Mouse (Mus musculus) heart, adult 8-10 months (tissue): ENCODE measurements at regions not wholly inside any gene's neighbourhood (a gene's known extent, or its start where the extent isn't known, plus 50 kb on each side); places are given as distances from the start of the nearest gene placed in this dataset.
A peak's percentile ranks its signal among the peaks of the same experiment; 100 is the strongest.

Experiments
- DNase-seq: peaks from one replicate; pipeline ENCODE4 v3.0.0; 2022; ENCODE audit warnings: low spot score

- no peak for DNase-seq
These were observed 166.8 kb upstream of the Rreb1 start for GRCm38 (mm10) chr13:37611387-37611786.

DNA sequence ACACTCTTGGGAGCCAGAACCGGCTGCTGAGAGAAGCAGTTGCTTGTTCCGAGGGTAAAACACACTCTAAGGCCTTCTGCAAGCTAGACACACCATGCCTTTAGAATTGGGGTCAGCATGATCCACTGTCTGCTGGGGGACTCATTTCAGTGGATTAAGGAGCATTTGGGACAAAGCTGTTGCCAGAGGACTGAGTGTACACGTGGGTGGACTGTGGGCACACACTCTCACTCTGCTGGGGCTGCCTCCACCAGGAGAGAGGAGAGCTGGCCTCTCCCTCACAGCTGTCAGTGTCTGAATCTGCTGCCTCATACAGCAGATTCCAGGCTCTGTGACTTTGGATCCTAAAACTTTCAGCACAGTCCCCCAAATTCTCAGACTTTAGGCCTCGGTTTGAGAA is 161.2 kb upstream of the Rreb1 start:
- DNase-seq = no peak

DNA sequence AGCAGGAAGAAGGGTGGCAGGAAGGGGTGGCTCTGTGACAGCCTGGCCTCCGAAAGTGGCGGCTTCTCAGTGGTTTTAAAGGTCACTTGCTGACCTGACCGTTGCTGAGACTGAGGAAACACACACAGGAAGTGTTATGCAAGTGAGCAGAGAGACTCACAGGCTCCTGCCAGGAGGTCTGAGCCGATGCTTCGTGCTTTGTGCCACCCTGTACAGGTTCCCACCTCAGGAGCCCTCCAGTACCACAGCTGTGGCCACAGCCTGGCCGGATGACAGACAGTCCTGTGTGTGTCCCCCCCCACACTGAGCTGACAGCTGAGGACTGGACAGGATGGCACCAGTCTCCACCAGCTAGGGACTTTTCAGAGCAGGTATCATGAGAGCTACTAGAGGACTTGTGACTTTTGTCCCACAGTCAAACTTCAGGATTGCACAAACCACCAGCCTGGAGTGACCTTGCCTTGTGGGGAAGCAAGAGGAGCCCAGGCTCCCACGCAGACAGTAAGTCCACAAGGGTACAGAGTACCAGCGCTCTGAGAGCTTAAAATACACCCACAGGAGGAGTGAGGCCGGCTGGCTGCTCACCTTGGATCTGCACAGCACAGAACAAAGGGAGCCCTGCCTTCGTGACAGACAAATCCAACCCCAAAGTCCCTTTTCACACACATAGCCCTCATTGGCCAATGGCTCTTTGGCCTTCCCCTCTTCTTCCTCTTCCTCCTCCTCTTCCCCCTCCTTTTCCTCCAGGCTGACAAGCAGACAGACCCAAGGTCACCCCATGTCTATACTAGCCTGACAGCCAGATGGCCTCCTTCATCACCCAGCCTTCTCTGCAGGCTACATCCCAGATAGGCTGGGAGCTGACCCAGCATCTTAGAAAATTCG is 158.1 kb upstream of the Rreb1 start:
- DNase-seq = peak; percentile 30

DNA sequence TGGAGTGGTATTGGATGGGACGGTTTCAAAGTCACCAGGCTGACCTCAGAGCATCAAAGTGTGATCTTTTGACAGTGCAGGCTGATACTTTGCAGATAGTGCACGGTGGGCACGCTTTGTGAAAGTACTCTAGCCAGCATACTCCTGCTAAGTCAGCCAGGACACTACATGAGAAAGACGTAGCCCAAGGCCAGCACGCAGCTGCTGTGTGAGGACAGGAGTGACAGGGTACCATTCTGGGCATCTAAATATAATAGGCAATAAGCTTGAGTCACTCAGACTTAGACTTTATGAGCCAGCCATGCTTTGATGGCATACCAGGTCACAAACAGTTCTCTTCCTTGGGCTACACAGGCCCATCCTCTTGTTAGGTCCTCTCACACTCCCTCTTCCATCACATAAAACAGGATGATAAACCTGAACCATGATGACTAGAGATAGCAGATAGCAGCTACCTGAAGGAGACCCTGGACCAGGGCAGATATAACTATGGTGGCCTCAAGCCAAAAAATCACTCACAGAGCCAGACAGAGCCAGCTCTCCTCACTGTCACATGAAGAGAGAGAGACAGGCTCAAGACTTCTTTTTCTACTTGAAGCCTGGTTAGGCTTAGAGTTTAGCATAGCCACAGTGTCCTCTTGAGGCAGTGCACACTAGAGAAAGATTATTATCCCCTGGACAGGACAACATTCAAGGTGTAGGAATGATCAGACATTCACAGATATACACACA is 156.7 kb upstream of the Rreb1 start:
- no peak for DNase-seq

DNA sequence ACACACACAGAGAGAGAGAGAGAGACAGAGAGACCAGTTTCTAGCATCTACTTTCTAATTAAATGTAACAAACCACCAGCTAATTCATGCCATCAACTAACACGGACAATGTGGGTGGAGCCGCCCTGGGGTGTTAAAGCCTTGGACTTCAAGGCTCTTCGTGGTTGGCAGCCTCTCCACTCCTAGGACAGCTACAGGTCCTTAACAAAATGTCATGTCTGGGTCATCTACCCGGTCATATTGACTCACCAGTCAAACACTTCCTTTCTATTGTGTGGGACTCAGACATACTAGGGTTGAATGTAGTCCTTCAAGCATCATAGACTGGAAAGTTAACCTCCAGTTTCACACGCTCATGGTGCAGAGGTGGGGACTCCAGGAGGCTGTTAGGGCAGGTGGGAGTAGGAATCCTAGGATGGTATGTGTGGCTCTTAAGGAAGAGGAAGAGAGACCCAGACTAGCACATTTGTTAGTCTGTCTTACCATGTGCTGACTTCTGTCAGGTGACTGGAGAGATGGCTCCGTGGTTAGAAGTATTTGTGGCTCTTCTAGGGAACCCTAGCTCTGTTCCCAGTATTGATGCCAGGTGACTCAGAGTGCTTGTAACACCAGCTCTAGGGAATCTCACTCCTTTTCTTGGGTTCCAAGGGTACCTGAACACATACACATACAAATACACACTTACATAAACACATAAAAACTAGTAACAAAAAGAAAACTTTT is 155.7 kb upstream of the Rreb1 start:
- DNase-seq = no peak

DNA sequence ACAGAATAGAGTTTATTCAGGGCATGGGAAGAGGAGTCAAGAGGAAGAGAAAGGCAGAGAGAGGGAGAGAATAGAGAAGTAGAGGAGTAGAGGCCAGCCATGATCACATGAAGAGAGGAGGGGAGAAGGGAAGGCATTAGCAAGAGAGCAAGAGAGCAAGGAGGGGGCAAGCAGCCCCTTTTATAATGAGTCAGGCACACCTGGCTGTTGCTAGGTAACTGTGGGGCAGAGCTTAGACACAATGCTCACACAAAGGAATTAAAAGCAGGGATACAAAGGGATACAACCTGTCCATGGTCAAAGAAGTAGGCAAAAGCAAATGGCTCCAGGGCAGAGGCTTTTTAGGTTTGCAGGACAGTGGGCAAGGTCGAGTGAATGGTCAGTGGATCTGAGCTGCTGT is 153.5 kb upstream of the Rreb1 start:
- DNase-seq = no peak

GRCm38 (mm10) chr13:37625532-37626235 is 152.5 kb upstream of the Rreb1 start:
- no peak for DNase-seq

DNA sequence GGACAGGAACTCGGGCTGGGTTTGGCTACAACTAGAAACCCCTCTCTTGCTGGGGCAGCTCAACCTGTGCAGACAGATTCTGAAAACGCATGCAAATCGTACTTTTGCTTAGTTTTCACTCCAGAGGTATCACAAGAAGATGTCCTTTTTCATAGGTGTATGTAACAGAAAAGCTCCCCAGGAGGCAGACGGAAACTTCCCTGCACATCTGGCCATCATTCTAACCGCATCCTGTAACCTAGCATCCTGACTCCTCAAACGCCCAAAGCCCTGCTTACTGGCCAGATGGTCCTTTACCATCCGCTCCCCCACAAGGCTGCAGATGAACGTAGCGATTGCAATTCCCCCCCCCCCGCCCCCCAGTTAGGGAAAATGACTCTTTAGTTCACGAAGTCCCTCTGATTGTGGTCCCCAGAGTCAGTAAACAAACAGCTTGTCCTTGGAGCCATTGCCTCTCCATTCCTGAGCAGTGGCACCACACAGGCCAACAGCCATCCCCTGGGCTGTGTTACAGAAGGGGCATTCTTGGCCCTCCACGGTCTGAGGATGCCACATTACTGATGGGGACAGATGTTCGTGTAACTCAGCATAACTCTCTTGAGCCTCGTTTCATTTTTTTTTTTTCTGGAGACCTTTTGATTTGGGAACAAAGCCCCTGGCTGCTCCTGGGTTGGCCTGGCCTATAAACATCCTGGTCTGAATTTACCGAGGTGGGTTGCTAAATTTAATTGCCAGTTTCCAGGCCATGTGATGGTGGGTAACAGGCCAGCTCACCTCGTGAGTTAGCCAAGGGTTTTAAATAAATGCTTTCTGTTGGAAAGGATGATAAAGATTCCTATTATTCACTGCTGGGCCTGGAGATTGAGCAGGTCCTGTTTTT is 149.6 kb upstream of the Rreb1 start:
- DNase-seq = no peak

- peak; percentile 63 for DNase-seq
These were observed 148.8 kb upstream of the Rreb1 start for GRCm38 (mm10) chr13:37629271-37629899.

DNA sequence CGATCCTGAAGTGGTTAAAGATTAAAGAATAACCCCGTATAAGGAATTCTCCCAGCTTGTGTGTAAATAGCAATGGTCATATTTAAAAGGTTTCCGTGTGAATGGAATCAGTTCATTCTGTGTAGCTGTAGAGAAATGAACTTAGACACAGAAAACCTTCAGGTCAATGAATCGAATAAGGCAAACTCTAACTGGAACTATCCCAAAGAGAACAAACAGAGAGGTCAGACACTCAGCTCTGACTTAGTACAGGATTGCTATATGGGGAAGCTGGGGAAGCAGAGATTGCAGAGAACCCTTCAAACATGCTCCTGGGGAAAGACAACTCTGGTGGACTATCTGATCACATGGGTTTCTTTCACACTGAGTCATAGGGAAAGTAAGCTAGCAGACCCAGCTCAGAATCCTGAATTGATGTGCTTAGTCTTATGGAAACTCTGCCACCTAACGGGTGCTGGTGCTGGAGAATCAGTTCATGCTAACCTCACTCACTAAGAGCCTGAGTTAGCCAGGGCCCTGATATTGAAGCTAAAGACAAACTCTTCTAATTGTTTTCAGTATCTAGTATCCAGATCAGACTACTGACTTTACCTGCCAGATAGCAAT is 145.3 kb upstream of the Rreb1 start:
- no peak for DNase-seq

- DNase-seq = no peak
These were observed 141.8 kb upstream of the Rreb1 start for GRCm38 (mm10) chr13:37636363-37636762.

DNA sequence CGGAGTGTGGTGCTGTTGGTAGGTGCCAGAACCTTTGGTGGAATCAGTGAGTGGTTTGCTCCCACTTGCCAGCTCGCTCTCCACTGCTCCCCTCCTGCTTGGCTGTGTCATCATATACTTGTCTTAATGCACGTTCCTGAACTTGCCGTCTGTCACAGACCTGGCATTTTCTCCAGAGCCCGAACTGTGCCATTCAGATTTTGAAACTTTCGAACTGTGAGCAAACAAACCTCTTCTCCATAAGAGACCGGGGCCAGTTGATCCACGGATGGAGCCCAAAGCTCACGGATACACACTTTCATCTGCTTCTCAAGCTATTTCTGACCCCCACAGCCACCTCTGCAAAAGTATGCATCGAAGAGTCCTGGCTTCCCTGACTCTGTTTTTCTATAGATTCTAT is 141.0 kb upstream of the Rreb1 start:
- DNase-seq = no peak

DNA sequence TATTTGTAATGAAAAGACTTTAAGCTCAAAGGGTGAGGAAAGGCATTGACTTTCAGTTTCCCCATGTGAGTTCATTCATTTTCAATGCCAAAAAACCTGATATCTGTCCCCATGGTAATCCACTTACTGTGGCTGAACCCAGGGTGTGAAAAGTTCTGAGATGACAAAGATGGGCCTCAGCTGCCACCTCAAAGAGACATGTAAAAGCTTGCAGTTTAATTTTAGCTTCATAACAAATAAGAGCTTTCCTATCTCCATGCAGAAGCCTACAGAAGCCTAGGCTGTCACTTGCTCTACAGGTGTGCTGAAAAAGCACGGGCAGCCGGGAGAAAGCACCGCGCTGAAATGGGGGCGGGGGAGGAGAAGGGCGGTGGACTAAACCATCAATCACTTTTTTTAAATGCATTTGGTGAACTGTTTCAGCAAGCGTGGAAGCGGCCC is 140.1 kb upstream of the Rreb1 start:
- no peak for DNase-seq

DNA sequence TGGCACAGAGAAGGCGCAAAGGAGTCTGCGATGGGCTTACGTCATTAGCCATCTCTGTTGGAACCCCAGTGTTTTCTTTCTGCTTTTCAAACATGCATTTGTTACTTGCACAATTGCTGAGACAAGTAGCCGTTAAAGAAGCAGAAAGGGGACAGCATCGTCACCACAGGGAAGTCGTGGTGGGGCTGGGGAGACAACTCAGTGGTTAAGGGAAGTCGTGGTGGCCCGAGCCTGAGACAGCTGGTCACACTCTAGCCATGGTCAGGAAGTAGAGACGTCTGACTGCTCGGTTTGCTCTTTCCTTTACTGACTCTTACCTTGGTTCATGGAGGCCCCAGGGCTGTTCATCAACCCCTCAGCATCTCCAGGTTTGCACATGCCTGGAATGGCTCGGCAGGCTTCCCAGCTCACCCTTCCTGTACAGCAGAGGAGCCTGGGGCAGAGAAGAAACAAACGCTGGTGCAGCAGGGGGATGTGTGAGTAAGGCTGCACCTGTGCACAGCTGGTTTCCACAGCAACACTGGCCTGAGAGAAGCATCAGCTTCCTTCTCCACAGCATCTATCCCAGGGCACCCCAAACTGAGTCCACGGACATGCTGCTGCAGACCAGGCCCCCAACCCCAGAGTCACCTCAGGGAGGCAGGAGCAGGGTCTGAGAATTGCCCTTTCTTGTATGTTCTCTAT is 135.6 kb upstream of the Rreb1 start:
- no peak for DNase-seq

- no peak for DNase-seq
These were observed 133.4 kb upstream of the Rreb1 start for GRCm38 (mm10) chr13:37644751-37645181.

- DNase-seq = no peak
These were observed 128.6 kb upstream of the Rreb1 start for GRCm38 (mm10) chr13:37649467-37650080.

- DNase-seq = no peak
These were observed 126.8 kb upstream of the Rreb1 start for GRCm38 (mm10) chr13:37651221-37651946.

GRCm38 (mm10) chr13:37654651-37655050 is 123.5 kb upstream of the Rreb1 start:
- no peak for DNase-seq
